Mouse (Mus musculus) heart, postnatal 0 days (tissue): ENCODE measurements around the gene Gm28845. TPM values are rescaled to one million over a fixed set of nuclear protein-coding genes. Genes with fewer than 3 reads are reported as not detected.

Experiments
- ATAC-seq: fragments of 200-750 bp; cut with Nextera tagmentation; 2 replicates; pipeline ENCODE4 v1.8.0; 2017; ENCODE audit warnings: low read depth, moderate number of reproducible peaks, moderate library complexity; ENCODE audit not compliant: insufficient read depth
- DNase-seq: peaks from one replicate; pipeline ENCODE4 v3.0.0-alpha.2; 2016; ENCODE audit warnings: low spot score
- H3K27ac ChIP-seq: fragments of 300-500 bp; sonication (generic); 2 replicates; pipeline ENCODE4 v1.5.1; 2014; ENCODE audit warnings: low read depth, mild to moderate bottlenecking
- H3K27me3 ChIP-seq: fragments of 300-500 bp; sonication (generic); 2 replicates; pipeline ENCODE4 v1.6.1; 2014; ENCODE audit warnings: low read length, mixed read lengths; ENCODE audit not compliant: control insufficient read depth, insufficient read depth
- H3K36me3 ChIP-seq: fragments of 300-500 bp; sonication (generic); replicated peaks from 2 replicates; pipeline ENCODE4 v1.6.1; 2014; ENCODE audit warnings: low read length, mixed read lengths; ENCODE audit not compliant: control insufficient read depth, insufficient read depth
- H3K4me1 ChIP-seq: fragments of 300-500 bp; sonication (generic); 2 replicates; pipeline ENCODE4 v1.6.1; 2014; ENCODE audit warnings: antibody characterized with exemption; ENCODE audit not compliant: control insufficient read depth, insufficient read depth
- H3K4me2 ChIP-seq: fragments of 300-500 bp; sonication (generic); 2 replicates; pipeline ENCODE4 v1.6.1; 2014; ENCODE audit warnings: low read depth, mild to moderate bottlenecking, low read length, moderate library complexity
- H3K4me3 ChIP-seq: fragments of 300-500 bp; sonication (generic); 2 replicates; pipeline ENCODE4 v1.5.1; 2014; ENCODE audit warnings: low read depth, low read length
- H3K9ac ChIP-seq: fragments of 300-500 bp; sonication (generic); replicated peaks from 2 replicates; pipeline ENCODE4 v1.6.1; 2014; ENCODE audit warnings: low read depth, low read length, mixed read lengths
- H3K9me3 ChIP-seq: fragments of 300-500 bp; sonication (generic); replicated peaks from 2 replicates; pipeline ENCODE4 v1.6.1; 2016; ENCODE audit warnings: low read length; ENCODE audit not compliant: control insufficient read depth
- CTCF ChIP-seq: IDR thresholded peaks from 2 replicates; pipeline ENCODE4 v1.5.1; 2016; ENCODE audit warnings: antibody characterized with exemption, control low read depth, low read depth
- EP300 ChIP-seq: IDR thresholded peaks from 2 replicates; pipeline ENCODE4 v1.6.1; 2016; ENCODE audit warnings: antibody characterized with exemption, low read depth
- WGBS: fragments of 180-500 bp; shearing (Covaris S2); extraction: QIAGEN DNeasy Blood & Tissue Kit; methylation state at CpG from one replicate; pipeline ENCODE4 v1.1.7; 2014; 5-methylcytosine and 5-hydroxymethylcytosine counted together
- polyA plus RNA-seq: library from polyadenylated mRNA; unstranded; fragments of >200 nt; fragmentation: Nextera tagmentation; extraction: Ambion mirVana; gene quantifications from 2 replicates; pipeline ENCODE4 v1.2.1, GENCODE M21; 2015
- total RNA-seq: library from RNA; depleted of rRNA; stranded (reverse); fragments of >200 nt; gene quantifications from 2 replicates; pipeline ENCODE4 v1.2.3, GENCODE M21; 2014; ENCODE audit warnings: low replicate concordance

The Gm28845 gene
- total and polyA plus RNA-seq, 2 experiments from 2014 or later: not detected

DNA sequence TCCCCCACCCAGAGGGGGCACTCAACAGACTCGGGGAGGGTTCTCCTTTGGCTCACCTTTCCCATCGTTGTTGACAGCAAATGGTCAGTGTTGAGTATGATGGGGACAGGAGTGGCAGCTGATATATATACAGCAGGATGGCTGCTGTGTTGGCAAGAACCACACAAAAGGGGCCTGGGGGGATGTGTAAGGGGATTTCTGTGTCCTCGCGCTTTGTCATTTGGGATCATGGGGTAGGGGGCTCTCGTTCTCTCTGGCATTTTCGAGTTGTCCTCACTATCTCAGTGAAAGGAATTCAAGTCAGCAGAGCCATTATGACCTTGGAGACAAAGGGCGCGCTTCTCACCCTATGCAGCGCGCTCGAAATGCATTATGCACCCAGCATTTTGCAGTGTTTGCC lies 16.1 kb downstream of the Gm28845 start, which contains the start of gene Cryga:
Gene Cryga (minus strand): TSS at position 101 of the 400 bp plus-strand sequence.
- no peak for ATAC-seq
- DNase-seq: no peak
- H3K9me3 ChIP-seq: no peaks in the 10 kb centered on the region
- no peak within 1 kb of the TSS for H3K4me2 ChIP-seq
- no peaks in the 10 kb centered on the region for H3K27me3 ChIP-seq
- no peak within 1 kb of the TSS for H3K4me3 ChIP-seq
- WGBS: 81% methylated on average over 11 of the region's 11 CpGs
- no peak within 1 kb of the TSS for H3K27ac ChIP-seq
- no peak within 1 kb of the TSS for H3K9ac ChIP-seq
- TF ChIP-seq CTCF: no peak
- no peaks in the 10 kb centered on the region for H3K36me3 ChIP-seq
- no peaks in the 10 kb centered on the region for H3K4me1 ChIP-seq

DNA sequence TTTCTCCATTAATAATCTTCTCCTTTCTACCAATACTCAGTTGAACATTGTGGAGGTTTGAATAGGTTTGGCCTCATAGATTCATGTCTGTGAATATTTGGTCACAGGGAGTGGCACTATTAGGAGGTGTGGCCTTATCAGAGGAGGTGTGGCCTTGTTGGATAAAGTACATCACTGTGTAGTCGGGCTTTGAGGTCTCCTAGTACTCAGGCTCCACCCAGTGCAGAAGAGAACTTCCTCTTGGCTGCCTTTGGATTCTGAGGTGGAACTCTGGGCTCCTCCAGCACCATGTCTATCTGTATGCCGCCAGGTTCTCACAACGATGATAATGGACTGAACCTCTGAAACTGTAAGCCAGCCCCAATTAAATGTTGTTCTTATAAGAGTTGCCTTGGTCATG lies 22.4 kb downstream of the Gm28845 start:
- WGBS: 81% methylated on average over 3 of the region's 3 CpGs
- no peaks in the 10 kb centered on the region for H3K27me3 ChIP-seq

GRCm38 (mm10) chr1:65091566-65091965 lies 27.8 kb downstream of the Gm28845 start:
- H3K4me2 ChIP-seq: no peak overlapping the region
- no peaks in the 10 kb centered on the region for H3K27me3 ChIP-seq
- H3K27ac ChIP-seq: no peak overlapping the region
- H3K36me3 ChIP-seq: no peaks in the 10 kb centered on the region
- no peak overlapping the region for H3K9ac ChIP-seq
- H3K9me3 ChIP-seq: no peaks in the 10 kb centered on the region
- no peak overlapping the region for H3K4me3 ChIP-seq
- TF ChIP-seq EP300: no peak
- TF ChIP-seq CTCF: no peak
- H3K4me1 ChIP-seq: no peaks in the 10 kb centered on the region
- DNase-seq (no peak), ATAC-seq (no peak)
- 82% methylated on average over 3 of the region's 3 CpGs for WGBS

More for the DNA sequence above, 22.4 kb downstream of the Gm28845 start:
- no peaks in the 10 kb centered on the region for H3K9me3 ChIP-seq
- no peak overlapping the region for H3K4me2 ChIP-seq
- TF ChIP-seq EP300: no peak
- DNase-seq: no peak
- no peaks in the 10 kb centered on the region for H3K36me3 ChIP-seq
- H3K9ac ChIP-seq: no peak overlapping the region
- H3K4me1 ChIP-seq: no peaks in the 10 kb centered on the region
- no peak for ATAC-seq
- H3K4me3 ChIP-seq: no peak overlapping the region
- no peak overlapping the region for H3K27ac ChIP-seq

GRCm38 (mm10) chr1:65090370-65090769 lies 29.0 kb downstream of the Gm28845 start:
- H3K36me3 ChIP-seq: no peaks in the 10 kb centered on the region
- no peaks in the 10 kb centered on the region for H3K9me3 ChIP-seq
- no peak overlapping the region for H3K9ac ChIP-seq
- H3K4me2 ChIP-seq: no peak overlapping the region
- H3K4me1 ChIP-seq: no peaks in the 10 kb centered on the region
- H3K4me3 ChIP-seq: no peak overlapping the region
- ATAC-seq (no peak), DNase-seq (no peak)
- H3K27ac ChIP-seq: no peak overlapping the region
- no peak for TF ChIP-seq EP300
- TF ChIP-seq CTCF: no peak
- WGBS: 43% methylated on average over 2 of the region's 2 CpGs
- H3K27me3 ChIP-seq: no peaks in the 10 kb centered on the region

DNA sequence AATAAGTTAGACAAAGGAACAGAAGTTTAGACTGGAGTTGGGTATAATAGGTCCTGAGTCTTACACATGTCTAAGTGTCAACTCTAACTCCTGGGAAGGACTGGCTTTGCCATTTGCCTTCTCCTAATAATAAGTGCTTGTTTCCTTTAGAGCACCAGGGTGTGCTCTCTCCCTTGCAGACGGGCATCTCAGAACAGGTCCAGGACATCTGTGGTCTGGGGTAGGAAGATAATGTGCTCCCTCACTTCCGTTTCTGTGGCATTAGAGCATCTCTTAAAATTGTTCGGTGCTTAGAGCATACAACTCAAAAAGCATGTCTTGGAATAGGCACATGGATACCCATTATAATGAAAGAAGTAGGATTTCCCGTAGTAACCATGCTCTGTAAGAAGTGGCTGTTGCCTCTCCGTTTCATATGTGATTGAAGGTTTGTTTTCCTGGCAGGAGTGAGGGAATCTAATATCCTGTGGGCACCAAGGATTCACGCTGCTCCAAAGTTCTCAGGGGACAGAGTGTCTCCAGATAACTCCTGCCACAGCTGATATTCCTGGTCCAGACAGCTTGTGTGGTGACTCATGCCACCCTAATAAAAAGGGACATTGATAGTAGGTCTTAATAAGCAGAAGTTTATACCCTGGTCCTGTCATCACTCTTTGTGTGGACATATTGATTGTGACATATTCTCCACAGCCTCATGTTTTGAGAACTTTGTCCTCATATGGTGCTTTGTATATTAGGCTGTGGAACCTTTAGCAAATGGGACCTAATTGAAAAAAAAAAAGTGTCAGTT lies 30.6 kb downstream of the Gm28845 start:
- Histone ChIP-seq H3K36me3 (no peaks in the 10 kb centered on the region), H3K4me3 (no peak overlapping the region), H3K9ac (no peak overlapping the region), H3K4me2 (no peak overlapping the region), H3K27me3 (no peaks in the 10 kb centered on the region), H3K4me1 (no peaks in the 10 kb centered on the region), H3K27ac (no peak overlapping the region), H3K9me3 (no peaks in the 10 kb centered on the region)
- 55% methylated on average over 6 of the region's 6 CpGs for WGBS
- ATAC-seq (no peak), DNase-seq (no peak)
- TF ChIP-seq EP300 (no peak), CTCF (no peak)

- 44% methylated on average over 7 of the region's 7 CpGs for WGBS
- ATAC-seq: no peak
Observed at GRCm38 (mm10) chr1:65082188-65082587, 37.2 kb downstream of the Gm28845 start, which contains the start of gene Crygb. Gene Crygb, minus strand, starts transcription at chr1:65082288.

More at GRCm38 (mm10) chr1:65082188-65082587, 37.2 kb downstream of the Gm28845 start, which contains the start of gene Crygb:
- H3K27me3 ChIP-seq: no peaks in the 10 kb centered on the region
- TF ChIP-seq EP300 (no peak), CTCF (no peak)
- H3K4me3 ChIP-seq: no peak within 1 kb of the TSS
- H3K27ac ChIP-seq: no peak within 1 kb of the TSS
- H3K9ac ChIP-seq: no peak within 1 kb of the TSS
- H3K4me1 ChIP-seq: no peaks in the 10 kb centered on the region
- H3K9me3 ChIP-seq: no peaks in the 10 kb centered on the region
- DNase-seq: no peak
- no peak within 1 kb of the TSS for H3K4me2 ChIP-seq
- no peaks in the 10 kb centered on the region for H3K36me3 ChIP-seq
